Mouse (Mus musculus): ENCODE measurements around the gene Gm20865. TPM values are rescaled to one million over a fixed set of nuclear protein-coding genes. Genes with fewer than 3 reads are reported as not detected.
"Not testable (repeated sequence)": the region's sequence is repeated elsewhere in the genome, so short reads cannot be mapped to it uniquely, and the experiment has no call there.

The Gm20865 gene
- polyA plus RNA-seq (2011; ENCODE audit: insufficient read length, low read depth, missing spikeins), result not detected in 2 replicates

GRCm38 (mm10) chrY:21241275-21241674 lies at the start of gene Gm20865:
TSS of gene Gm20865 (plus strand) at chrY:21241575.
- H3K4me3 ChIP-seq (ENCODE audit: insufficient read depth, low read length); H3K27ac ChIP-seq (ENCODE audit: insufficient read depth, low read length); H3K4me1 ChIP-seq (ENCODE audit: control insufficient read depth, insufficient read depth, low read length): not testable (repeated sequence)

Other genes starting within 250 kb of the Gm20865 start
- gene Gm29866, start 247.9 kb upstream of the Gm20865 start, polyA plus RNA-seq (2011; ENCODE audit: insufficient read length, low read depth, missing spikeins), result not detected in 2 replicates
- gene Gm20909, start 77.0 kb upstream of the Gm20865 start, polyA plus RNA-seq (2011; ENCODE audit: insufficient read length, low read depth, missing spikeins), result not detected in 2 replicates